Mouse (Mus musculus) gastrocnemius, adult 18-20 months (tissue): ENCODE data around the gene Opn1sw. TPM values are rescaled to one million over a fixed set of nuclear protein-coding genes. Genes with fewer than 3 reads are reported as not detected.

Experiments used
- DNase-seq: peaks from one replicate; pipeline ENCODE4 v3.0.0; 2021; ENCODE audit warnings: low spot score
- long read RNA-seq, 2 experiments: library from polyadenylated mRNA; stranded (forward); transcript quantifications; one replicate each; pipeline ENCODE4 v2.0.0; 2021
- total RNA-seq, 2 experiments: library from RNA; stranded (reverse); gene quantifications; 2 replicates each; pipeline ENCODE4 v1.2.3; 2021

Gene Opn1sw
- total RNA-seq = under 1 TPM in 1 of 2 experiments, not detected in 1; 0.26 TPM
- long read RNA-seq, experiment 1 = 0 reads
- long read RNA-seq, experiment 2 = 0 reads

- DNase-seq = no peak
These were observed at the start of gene Opn1sw for GRCm38 (mm10) chr6:29388052-29388518. Gene Opn1sw, minus strand, starts transcription at chr6:29388468.

DNA sequence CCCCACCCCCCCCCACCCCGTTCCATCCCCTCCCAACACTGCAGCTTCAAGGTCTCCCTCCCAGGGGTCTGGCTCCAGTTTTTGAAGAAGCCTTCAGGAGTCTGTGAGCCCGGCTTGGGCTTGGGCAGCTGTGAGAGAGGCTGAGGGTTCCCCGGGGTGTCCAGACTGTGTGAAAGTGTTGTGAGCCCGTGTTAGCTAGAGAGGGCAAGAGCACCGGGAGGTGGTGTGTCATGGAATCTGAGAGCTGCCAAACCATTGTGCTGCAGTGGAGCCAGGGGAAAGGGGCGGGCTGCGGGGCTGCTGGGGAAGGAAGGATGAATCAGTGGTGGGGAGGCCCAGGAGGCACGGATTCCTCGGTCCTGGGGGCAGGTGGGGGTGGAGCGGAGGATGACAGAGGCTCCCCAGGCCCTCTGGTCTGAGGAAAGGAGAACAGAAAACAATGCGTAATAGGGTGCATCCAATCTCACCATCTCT, 48.2 kb upstream of the Opn1sw start:
- peak; percentile 64 for DNase-seq

DNA sequence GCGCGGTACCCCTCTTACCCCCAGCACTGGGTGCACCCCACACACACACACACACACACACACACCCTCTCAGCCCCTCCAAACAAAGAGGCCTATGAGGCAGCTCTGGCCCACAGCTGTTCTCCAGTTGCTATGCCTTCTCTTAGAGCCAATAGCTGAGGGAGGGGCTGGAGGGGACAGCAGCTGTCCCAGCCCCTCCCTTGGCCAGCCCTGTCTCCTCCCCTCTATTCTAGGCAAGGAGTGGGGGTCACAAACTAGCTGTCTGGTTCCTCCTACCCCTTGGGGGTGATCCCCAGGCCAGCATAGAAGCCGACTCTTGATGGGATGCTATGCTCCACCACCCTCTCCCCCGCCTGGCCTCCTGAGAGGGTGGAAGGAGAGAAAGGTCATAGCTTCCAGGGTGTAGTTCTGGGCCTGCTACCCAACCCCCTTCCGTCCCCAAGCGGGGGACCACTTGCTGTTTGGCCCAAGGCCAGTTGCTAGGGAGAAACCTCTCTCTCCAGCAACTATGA, 47.7 kb upstream of the Opn1sw start:
- peak; percentile 59 for DNase-seq

- peak; percentile 56 for DNase-seq
These were observed 46.8 kb upstream of the Opn1sw start for GRCm38 (mm10) chr6:29434911-29435691.

- peak; percentile 81 for DNase-seq
These were observed 45.8 kb upstream of the Opn1sw start for GRCm38 (mm10) chr6:29433804-29434795.

DNA sequence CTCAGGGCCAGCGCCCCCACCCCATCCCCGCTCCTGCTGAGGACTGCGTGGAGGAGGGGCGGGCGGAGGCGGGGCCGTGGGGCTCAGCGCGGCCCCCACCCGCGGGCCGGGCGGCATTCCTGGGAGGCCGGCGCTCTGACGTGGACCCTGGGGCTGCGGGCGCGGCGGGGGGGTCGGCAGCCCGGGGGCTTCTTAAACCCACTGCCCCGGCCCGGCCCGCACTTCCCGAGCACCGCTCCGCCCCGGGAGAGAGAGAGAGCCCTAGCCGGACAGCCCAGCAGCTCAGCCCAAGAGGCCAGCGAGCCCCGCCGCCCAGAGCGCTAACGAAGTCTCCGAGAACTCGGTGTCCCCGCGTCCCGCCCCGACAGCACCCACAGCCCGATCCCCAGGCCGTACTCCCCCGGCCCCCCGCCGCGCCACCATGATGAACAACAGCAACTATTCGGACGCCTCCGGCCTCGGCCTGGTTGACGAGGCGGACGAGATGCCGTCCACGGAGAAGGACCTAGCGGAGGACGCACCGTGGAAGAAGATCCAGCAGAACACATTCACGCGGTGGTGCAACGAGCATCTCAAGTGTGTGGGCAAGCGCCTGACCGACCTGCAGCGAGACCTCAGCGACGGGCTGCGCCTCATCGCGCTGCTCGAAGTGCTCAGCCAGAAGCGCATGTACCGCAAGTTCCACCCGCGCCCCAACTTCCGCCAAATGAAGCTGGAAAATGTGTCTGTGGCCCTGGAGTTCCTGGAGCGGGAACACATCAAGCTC, 45.0 kb upstream of the Opn1sw start, which contains the start of gene Flnc:
Flnc (plus strand) TSS at position 219 of the 766 bp plus-strand sequence.
- DNase-seq = peak; percentile 63

DNA sequence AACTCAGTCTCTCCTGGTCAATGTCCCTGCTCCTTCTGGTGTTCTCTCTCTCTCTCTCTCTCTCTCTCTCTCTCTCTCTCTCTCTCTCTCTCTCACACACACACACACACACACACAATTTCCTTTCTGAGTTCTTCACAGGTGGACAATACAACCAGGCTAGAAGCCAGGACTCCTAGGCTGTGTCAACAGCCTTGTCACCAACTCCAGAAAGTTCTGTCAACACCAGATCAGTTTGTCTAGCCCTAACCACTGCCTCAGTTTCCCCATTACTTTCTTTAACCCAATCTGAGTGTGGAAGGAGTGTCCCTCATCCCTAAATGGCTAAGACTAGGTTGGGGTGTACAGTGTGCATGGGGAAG, 44.4 kb upstream of the Opn1sw start:
- DNase-seq = no peak

GRCm38 (mm10) chr6:29432156-29432555, 43.9 kb upstream of the Opn1sw start:
- peak; percentile 51 for DNase-seq

DNA sequence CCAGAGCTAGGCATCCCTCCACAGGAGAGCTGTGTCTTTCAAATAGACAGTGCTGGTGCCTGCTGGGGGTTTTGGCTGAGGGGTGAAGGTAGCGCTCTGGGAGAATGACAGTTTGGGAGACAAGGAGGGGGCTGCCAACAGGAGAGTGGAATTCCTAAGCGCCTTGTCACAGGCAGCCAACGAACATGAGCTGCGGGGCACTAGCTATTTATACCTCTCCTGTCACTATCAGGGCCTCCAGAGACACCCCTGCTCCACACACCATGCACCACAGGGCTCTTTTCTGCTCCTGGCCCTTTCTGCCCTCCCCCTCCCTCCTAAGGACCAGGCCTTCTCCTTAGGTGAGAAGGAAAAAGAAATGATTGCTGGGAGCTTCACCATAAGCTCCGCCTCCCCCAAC, 43.2 kb upstream of the Opn1sw start:
- DNase-seq = peak; percentile 72

GRCm38 (mm10) chr6:29430681-29431420, 42.6 kb upstream of the Opn1sw start:
- DNase-seq = peak; percentile 87

GRCm38 (mm10) chr6:29428171-29428570, 39.9 kb upstream of the Opn1sw start:
- no peak for DNase-seq

GRCm38 (mm10) chr6:29426331-29426730, 38.1 kb upstream of the Opn1sw start:
- DNase-seq = no peak

DNA sequence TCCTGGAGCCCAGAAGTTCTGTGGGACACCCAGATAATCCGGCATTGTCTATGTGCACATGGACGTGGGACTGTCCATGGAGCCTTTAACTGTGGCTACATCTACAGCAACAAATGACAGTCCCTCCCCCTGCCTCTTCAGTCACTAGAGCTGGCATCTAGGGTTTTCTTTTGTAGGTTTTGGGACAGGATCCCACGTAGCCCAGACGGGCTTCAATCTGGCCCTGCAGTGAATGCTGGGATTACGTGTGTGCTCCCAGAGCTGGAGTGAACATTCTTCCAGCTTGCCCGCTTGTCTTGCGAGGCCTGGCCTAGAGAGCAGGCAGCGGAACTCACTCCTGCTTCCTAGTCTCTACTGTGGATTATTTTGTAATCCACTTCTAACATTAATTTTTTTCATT, 36.9 kb upstream of the Opn1sw start:
- DNase-seq = no peak

DNA sequence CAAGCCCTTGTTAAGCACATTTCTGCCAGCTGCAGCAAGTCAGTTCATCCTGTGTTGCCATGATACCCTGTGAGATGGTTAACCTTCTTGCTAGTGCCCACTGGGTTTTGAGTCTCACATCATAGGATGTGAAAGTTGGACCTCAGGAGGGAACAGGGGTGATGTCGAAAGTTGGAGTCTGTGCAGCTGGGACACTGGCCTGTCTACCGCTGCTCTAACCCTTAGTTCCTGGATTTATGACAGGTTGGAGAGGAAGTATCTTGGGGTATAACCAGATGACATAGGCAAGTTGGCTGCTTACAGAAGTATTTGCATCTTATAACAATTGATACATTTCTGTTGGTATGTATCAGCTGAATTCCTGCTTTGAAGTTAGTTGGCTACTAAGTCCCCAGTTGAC, 32.3 kb upstream of the Opn1sw start:
- no peak for DNase-seq

DNA sequence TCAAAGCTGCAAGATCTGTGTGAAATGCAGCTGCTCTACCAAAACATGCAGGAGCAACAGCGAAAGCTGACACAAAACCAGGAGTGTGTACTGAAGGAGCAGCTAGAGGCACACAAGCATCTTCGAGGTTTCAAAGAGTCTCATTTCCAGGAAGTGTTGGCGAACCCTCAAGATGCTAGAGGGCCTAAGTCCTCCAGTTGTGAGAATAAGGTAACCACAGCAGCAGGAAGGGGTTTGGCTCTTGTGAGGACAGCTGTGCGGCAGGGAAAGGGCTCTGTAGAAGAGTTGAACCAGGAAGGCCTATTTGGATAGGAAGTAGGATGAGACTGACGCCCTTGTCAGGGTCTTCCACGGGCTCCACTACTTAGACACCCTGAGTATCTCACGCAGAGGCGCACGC, 27.2 kb upstream of the Opn1sw start:
- DNase-seq = no peak

GRCm38 (mm10) chr6:29406412-29406811, 18.1 kb upstream of the Opn1sw start:
- DNase-seq = no peak

DNA sequence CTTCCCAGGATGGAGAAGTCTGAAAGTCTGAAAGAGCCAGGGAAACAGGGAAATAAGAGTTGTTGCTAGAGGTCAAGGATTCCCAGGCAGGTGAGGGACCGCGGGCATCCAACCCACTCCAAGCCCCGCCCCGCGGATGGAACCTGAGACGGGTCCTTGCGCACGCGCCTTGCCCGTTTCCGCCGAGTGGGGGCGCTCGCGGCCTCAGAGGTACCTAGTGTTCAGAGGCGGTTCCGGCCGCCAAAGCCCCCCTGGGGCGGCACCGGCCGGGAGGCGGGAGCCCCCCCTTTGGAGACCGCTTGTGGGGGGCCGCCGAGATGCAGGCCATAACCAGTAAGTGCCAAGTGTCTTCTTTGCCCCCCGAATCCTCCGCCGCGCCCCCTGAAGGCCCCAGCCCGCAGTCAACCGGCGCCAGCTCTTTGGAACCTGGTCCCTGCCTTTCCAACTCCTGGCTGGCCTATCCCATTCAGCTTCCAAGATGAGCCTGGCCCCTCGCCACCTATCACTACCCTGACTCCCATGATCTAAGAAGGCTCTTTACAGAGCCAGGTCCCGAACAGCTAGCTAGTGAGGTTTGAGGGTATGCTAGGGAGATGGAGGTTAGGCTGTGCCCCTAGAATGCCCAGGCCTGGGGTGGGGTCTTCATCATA, 14.6 kb upstream of the Opn1sw start:
- DNase-seq = peak; percentile 49

DNA sequence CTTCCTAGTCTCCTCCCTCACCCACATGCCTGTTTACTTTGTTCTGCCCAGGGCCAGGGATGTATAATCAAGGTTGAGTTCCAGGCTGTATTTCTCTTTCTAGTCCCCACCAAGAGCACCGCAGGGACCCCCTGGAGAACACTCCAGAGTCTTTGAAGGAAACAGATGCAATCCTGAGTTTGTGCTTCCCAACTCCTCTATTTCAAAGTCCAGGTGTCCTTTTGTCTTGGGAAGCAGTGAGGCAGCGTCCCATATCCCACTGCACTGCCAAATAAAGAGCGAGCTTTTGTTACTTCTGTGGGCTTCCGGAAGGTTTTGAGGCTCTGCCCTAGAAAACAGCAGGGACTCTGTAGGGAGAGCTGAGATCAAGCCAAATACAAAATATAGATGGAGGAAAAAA, 11.6 kb upstream of the Opn1sw start:
- no peak for DNase-seq

- no peak for DNase-seq
These were observed 9.3 kb upstream of the Opn1sw start for GRCm38 (mm10) chr6:29397575-29397974.
